Comparison of ENCODE assay signal across 8 mouse cellular contexts in the genomic region with DNA sequence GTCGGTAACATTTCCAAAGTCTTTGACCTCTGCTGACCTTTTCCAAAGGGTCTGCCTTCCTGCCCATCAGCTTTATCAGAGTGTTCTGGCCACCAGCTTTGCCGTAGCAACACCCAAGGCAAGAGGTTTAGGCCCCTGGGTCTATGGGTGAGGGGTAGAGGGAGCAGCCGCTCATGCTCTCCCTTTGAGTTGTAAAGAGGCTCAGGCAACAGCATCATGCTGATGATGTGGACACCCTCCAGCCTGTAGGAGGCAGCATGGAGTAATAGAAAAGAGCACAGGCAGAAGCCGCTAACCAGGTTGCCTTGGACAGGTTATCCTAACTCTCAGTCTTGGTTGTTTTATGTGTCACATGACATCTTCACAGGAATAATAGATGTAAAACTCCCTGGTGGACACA.
DNase-seq lines count a peak whose midpoint lies in the region; ATAC-seq and TF ChIP-seq lines count a peak whose summit lies in the region.
"Had no signal": no experiment of that assay in that cellular context is flagged by ENCODE, and none has a peak within 500 bp of the region (broad histone marks: within the 10 kb centered on the region; RNA-seq: fewer than 3 reads in every experiment).

No protein-coding gene starts in this region.

- 65% methylated on average over 4 of the region's 4 CpGs for WGBS in kidney, embryonic 15.5 days

- no peaks in the 10 kb centered on the region for H3K9me3 ChIP-seq in ES-E14 (ENCODE audit: control insufficient read depth, insufficient read depth, low read depth, low read length)
- H3K9me3 ChIP-seq in kidney, embryonic 15.5 days (replicated peaks): no peaks in the 10 kb centered on the region
- H3K9me3 ChIP-seq: stomach, embryonic 15.5 days had no signal

- no peak overlapping the region for H3K4me2 ChIP-seq in kidney, embryonic 15.5 days
- H3K4me2 ChIP-seq: stomach, embryonic 15.5 days had no signal

- in situ Hi-C loops in ES-E14 (cut with MboI; ENCODE audit: low sequenced_read_pairs in 2 of 2, unreplicated experiment in 2 of 2): no loop called here

- intact Hi-C loops in left cerebral cortex, postnatal 14 days (cut with DNase I): no loop called here

- ATAC-seq in kidney, embryonic 15.5 days (replicated peaks; ENCODE audit: low FRiP score): 0 out of 2 replicates have a peak, but pooled peaks have one; percentile 43

- H3K27me3 ChIP-seq in kidney, embryonic 15.5 days: no peaks in the 10 kb centered on the region
- H3K27me3 ChIP-seq: stomach, embryonic 15.5 days had no signal

- peak; percentile 36 to 38 for DNase-seq in left cerebral cortex, postnatal 14 days (ENCODE audit: low spot score in 2 of 2)
- no peak for DNase-seq in left cerebral cortex, adult 8-10 months (ENCODE audit: low spot score in 2 of 2)
- peak; percentile 42 for DNase-seq in ES-E14 (ENCODE audit: low read depth, low spot score)
- DNase-seq in adrenal gland, postnatal 36 days: peak; percentile 46 to 66
- DNase-seq in retina, postnatal 7 days (ENCODE audit: low read depth, low spot score): peak; percentile 51
- DNase-seq in right cerebral cortex, postnatal 14 days: no peak

- H3K27ac ChIP-seq in ES-E14 (ENCODE audit: insufficient read depth, low read depth, low read length, poor library complexity, severe bottlenecking): no peak overlapping the region
- H3K27ac ChIP-seq in kidney, embryonic 15.5 days: no peak overlapping the region
- H3K27ac ChIP-seq: stomach, embryonic 15.5 days had no signal

- H3K4me3 ChIP-seq in ES-E14 (ENCODE audit: insufficient read depth in 1 of 2, low read depth in 1 of 2, low read length in 2 of 2, poor library complexity in 1 of 2, severe bottlenecking in 1 of 2): no peak overlapping the region
- no peak overlapping the region for H3K4me3 ChIP-seq in kidney, embryonic 15.5 days (replicated peaks)
- H3K4me3 ChIP-seq: stomach, embryonic 15.5 days had no signal

- no peaks in the 10 kb centered on the region for H3K4me1 ChIP-seq in ES-E14 (ENCODE audit: control insufficient read depth in 2 of 2, insufficient read depth in 2 of 2, low read length in 2 of 2, poor library complexity in 1 of 2)
- peaks cover 4% of the 10 kb centered on the region for H3K4me1 ChIP-seq in kidney, embryonic 15.5 days
- H3K4me1 ChIP-seq: stomach, embryonic 15.5 days had no signal

- H3K36me3 ChIP-seq in ES-E14 (ENCODE audit: control insufficient read depth, insufficient read depth, low read length, poor library complexity, severe bottlenecking): no peaks in the 10 kb centered on the region; the same call in 1 of the 2 replicates
- H3K36me3 ChIP-seq in kidney, embryonic 15.5 days: no peaks in the 10 kb centered on the region
- H3K36me3 ChIP-seq: stomach, embryonic 15.5 days had no signal

- no peak overlapping the region for H3K9ac ChIP-seq in ES-E14 (ENCODE audit: insufficient read depth, low read depth, low read length, poor library complexity, severe bottlenecking)
- H3K9ac ChIP-seq in kidney, embryonic 15.5 days: no peak overlapping the region
- H3K9ac ChIP-seq: stomach, embryonic 15.5 days had no signal

TF ChIP-seq in ES-E14, 5 proteins besides CTCF, POLR2A, EP300 and RAD21:
- TF ChIP-seq ZC3H11A (IDR thresholded peaks at IDR 0.05; ENCODE audit: borderline replicate concordance, low read depth, low read length): no peak
- no peak for TF ChIP-seq ZNF384 (IDR thresholded peaks at IDR 0.05; ENCODE audit: low read depth, low read length)
- TF ChIP-seq MAFK (IDR thresholded peaks at IDR 0.05; ENCODE audit: insufficient read depth, low read depth, low read length): no peak
- TF ChIP-seq HCFC1 (IDR thresholded peaks at IDR 0.05; ENCODE audit: borderline replicate concordance, insufficient read depth, low read length): no peak
- no peak for TF ChIP-seq CHD2 (IDR thresholded peaks at IDR 0.05; ENCODE audit: low read depth, low read length)

Comparison
In these comparisons a context has a peak if more than half of its experiments do, and no peak if none do; other contexts are left out.
1. DNase-seq: peak in left cerebral cortex, postnatal 14 days (2 of 2), ES-E14 (single experiment), adrenal gland, postnatal 36 days (2 of 2) and retina, postnatal 7 days (single experiment); none in left cerebral cortex, adult 8-10 months (0 of 2) and right cerebral cortex, postnatal 14 days (single experiment).